Mouse (Mus musculus): ENCODE data around the gene Bcl2l12. TPM values are rescaled to one million over a fixed set of nuclear protein-coding genes. Genes with fewer than 3 reads are reported as not detected.

Gene Bcl2l12
- total RNA-seq, 1 experiment from 2014 or later = 17.8 TPM

GRCm38 (mm10) chr7:44966638-44967037 lies 31.9 kb downstream of the Bcl2l12 start:
- ATAC-seq (ENCODE audit: extremely low read depth, insufficient number of reproducible peaks, low FRiP score, poor library complexity, severe bottlenecking) = no peak

- no peak for ATAC-seq (ENCODE audit: extremely low read depth, insufficient number of reproducible peaks, low FRiP score, poor library complexity, severe bottlenecking)
Measured at GRCm38 (mm10) chr7:44965975-44966374, 32.5 kb downstream of the Bcl2l12 start.

- no peak for ATAC-seq (ENCODE audit: extremely low read depth, insufficient number of reproducible peaks, low FRiP score, poor library complexity, severe bottlenecking)
Measured at GRCm38 (mm10) chr7:44964990-44965389, 33.5 kb downstream of the Bcl2l12 start.

GRCm38 (mm10) chr7:44962831-44963230 lies 35.7 kb downstream of the Bcl2l12 start:
- no peak for ATAC-seq (ENCODE audit: extremely low read depth, insufficient number of reproducible peaks, low FRiP score, poor library complexity, severe bottlenecking)

- ATAC-seq (ENCODE audit: extremely low read depth, insufficient number of reproducible peaks, low FRiP score, poor library complexity, severe bottlenecking) = no peak
Measured at GRCm38 (mm10) chr7:44962337-44962736, 36.2 kb downstream of the Bcl2l12 start.

GRCm38 (mm10) chr7:44960512-44960910 lies 38.0 kb downstream of the Bcl2l12 start:
- ATAC-seq (ENCODE audit: extremely low read depth, insufficient number of reproducible peaks, low FRiP score, poor library complexity, severe bottlenecking) = no peak

GRCm38 (mm10) chr7:44959874-44960511 lies 38.5 kb downstream of the Bcl2l12 start:
- ATAC-seq (ENCODE audit: extremely low read depth, insufficient number of reproducible peaks, low FRiP score, poor library complexity, severe bottlenecking) = no peak

GRCm38 (mm10) chr7:44959281-44959680 lies 39.2 kb downstream of the Bcl2l12 start:
- no peak for ATAC-seq (ENCODE audit: extremely low read depth, insufficient number of reproducible peaks, low FRiP score, poor library complexity, severe bottlenecking)

GRCm38 (mm10) chr7:44958208-44958607 lies 40.3 kb downstream of the Bcl2l12 start:
- ATAC-seq (ENCODE audit: extremely low read depth, insufficient number of reproducible peaks, low FRiP score, poor library complexity, severe bottlenecking) = no peak

GRCm38 (mm10) chr7:44957183-44957835 lies 41.2 kb downstream of the Bcl2l12 start:
- ATAC-seq (ENCODE audit: extremely low read depth, insufficient number of reproducible peaks, low FRiP score, poor library complexity, severe bottlenecking) = no peak

GRCm38 (mm10) chr7:44956266-44956665 lies 42.2 kb downstream of the Bcl2l12 start:
- ATAC-seq (ENCODE audit: extremely low read depth, insufficient number of reproducible peaks, low FRiP score, poor library complexity, severe bottlenecking) = no peak

GRCm38 (mm10) chr7:44955628-44956027 lies 42.9 kb downstream of the Bcl2l12 start:
- no peak for ATAC-seq (ENCODE audit: extremely low read depth, insufficient number of reproducible peaks, low FRiP score, poor library complexity, severe bottlenecking)

GRCm38 (mm10) chr7:44954091-44954885 lies 44.2 kb downstream of the Bcl2l12 start:
- ATAC-seq (ENCODE audit: extremely low read depth, insufficient number of reproducible peaks, low FRiP score, poor library complexity, severe bottlenecking) = no peak

- ATAC-seq (ENCODE audit: extremely low read depth, insufficient number of reproducible peaks, low FRiP score, poor library complexity, severe bottlenecking) = no peak
Measured at GRCm38 (mm10) chr7:44953561-44953960, 45.0 kb downstream of the Bcl2l12 start.

GRCm38 (mm10) chr7:44952611-44953306 lies 45.8 kb downstream of the Bcl2l12 start:
- ATAC-seq (ENCODE audit: extremely low read depth, insufficient number of reproducible peaks, low FRiP score, poor library complexity, severe bottlenecking) = peak; percentile 33

- ATAC-seq (ENCODE audit: extremely low read depth, insufficient number of reproducible peaks, low FRiP score, poor library complexity, severe bottlenecking) = no peak
Measured at GRCm38 (mm10) chr7:44951960-44952359, 46.6 kb downstream of the Bcl2l12 start.

- no peak for ATAC-seq (ENCODE audit: extremely low read depth, insufficient number of reproducible peaks, low FRiP score, poor library complexity, severe bottlenecking)
Measured at GRCm38 (mm10) chr7:44949922-44950321, 48.6 kb downstream of the Bcl2l12 start.

GRCm38 (mm10) chr7:44942904-44943303 lies 55.6 kb downstream of the Bcl2l12 start, which contains the start of gene Tsks:
Gene Tsks (plus strand): TSS chr7:44943204.
- ATAC-seq (ENCODE audit: extremely low read depth, insufficient number of reproducible peaks, low FRiP score, poor library complexity, severe bottlenecking) = no peak

All from neutrophil, adult 5-6 weeks (primary cell).